Mouse (Mus musculus) E14TG2a.4 (cell line): ENCODE measurements at regions not wholly inside any gene's neighbourhood (a gene's known extent, or its start where the extent isn't known, plus 50 kb on each side); places are given as distances from the start of the nearest gene placed in this dataset.

Experiments
- H3K27me3 ChIP-seq: 2 replicates; pipeline ENCODE4 v1.6.1; 2014; ENCODE audit warnings: low read length, control low read depth; ENCODE audit not compliant: insufficient read depth
- H3K36me3 ChIP-seq: 2 replicates; pipeline ENCODE4 v1.6.1; 2014; ENCODE audit warnings: low read length, control low read depth; ENCODE audit not compliant: insufficient read depth
- H3K4me1 ChIP-seq: replicated peaks from 2 replicates; pipeline ENCODE4 v1.6.1; 2014; ENCODE audit warnings: low read depth, low read length, control low read depth
- H3K4me3 ChIP-seq: replicated peaks from 2 replicates; pipeline ENCODE4 v1.5.1; 2014; ENCODE audit warnings: mild to moderate bottlenecking, low read length
- H3K9me3 ChIP-seq: 2 replicates; pipeline ENCODE4 v1.6.1; 2014; ENCODE audit warnings: low read length, control low read depth
- CTCF ChIP-seq: conservative IDR thresholded peaks from 2 replicates; pipeline ENCODE4 v1.5.1; 2014; ENCODE audit warnings: low read length
- NANOG ChIP-seq: IDR thresholded peaks from 2 replicates; pipeline ENCODE4 v1.6.1; 2014; ENCODE audit warnings: borderline replicate concordance, low read length, mixed read lengths
- POU5F1 ChIP-seq: IDR thresholded peaks from 2 replicates; pipeline ENCODE4 v1.6.1; 2014; ENCODE audit warnings: low read length, borderline replicate concordance

- no peaks in the 10 kb centered on the region for H3K9me3 ChIP-seq
- no peak for TF ChIP-seq NANOG
- TF ChIP-seq CTCF: no peak
- no peak for TF ChIP-seq POU5F1
- H3K4me3 ChIP-seq: no peak overlapping the region
- H3K27me3 ChIP-seq: no peaks in the 10 kb centered on the region
- peaks cover 45% of the 10 kb centered on the region for H3K4me1 ChIP-seq
- peaks cover 87% of the 10 kb centered on the region for H3K36me3 ChIP-seq
Observed at GRCm38 (mm10) chr15:62219934-62220540, 1297.2 kb upstream of the A1bg start.

DNA sequence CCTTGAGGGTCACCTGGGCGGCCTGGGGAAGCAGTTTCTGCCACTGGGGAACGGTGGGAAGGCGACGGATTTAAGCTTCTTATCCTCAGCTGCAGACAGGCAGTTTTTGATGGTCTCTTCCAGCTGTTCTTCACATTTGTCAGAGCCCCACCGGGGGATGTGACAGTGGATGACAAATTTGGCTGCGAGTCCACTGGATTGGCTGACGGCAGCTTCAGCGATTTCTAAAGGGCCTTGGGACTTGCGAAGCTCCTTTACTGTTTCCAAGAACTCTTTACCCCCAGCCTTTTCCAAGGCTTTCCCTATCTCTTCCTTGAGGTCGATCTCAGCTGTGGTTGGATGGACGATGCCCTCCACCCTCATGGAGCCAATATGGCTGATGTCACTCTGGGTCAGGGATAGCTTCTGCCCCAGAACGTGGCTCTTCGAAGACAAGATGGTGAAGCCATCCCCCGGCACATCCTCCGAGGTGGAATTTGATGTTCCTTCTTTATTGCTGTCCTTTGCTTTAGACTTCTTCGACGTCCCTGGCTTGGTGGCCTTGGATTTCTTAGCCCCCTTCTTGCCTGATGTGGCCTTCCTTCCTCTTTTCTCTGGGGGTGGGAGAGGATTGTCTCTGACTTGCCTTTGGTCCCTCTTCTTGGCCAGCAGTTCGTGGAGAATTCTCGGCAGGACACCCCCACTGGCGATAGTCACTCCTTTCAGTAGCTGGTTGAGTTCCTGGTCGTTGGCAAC is 1295.7 kb upstream of the A1bg start:
- H3K27me3 ChIP-seq: no peaks in the 10 kb centered on the region
- H3K4me1 ChIP-seq: peaks cover 41% of the 10 kb centered on the region
- H3K4me3 ChIP-seq: no peak overlapping the region; the same call in 1 of the 2 replicates
- peaks cover 88% of the 10 kb centered on the region for H3K36me3 ChIP-seq
- TF ChIP-seq CTCF (no peak), NANOG (no peak), POU5F1 (no peak)
- no peaks in the 10 kb centered on the region for H3K9me3 ChIP-seq

DNA sequence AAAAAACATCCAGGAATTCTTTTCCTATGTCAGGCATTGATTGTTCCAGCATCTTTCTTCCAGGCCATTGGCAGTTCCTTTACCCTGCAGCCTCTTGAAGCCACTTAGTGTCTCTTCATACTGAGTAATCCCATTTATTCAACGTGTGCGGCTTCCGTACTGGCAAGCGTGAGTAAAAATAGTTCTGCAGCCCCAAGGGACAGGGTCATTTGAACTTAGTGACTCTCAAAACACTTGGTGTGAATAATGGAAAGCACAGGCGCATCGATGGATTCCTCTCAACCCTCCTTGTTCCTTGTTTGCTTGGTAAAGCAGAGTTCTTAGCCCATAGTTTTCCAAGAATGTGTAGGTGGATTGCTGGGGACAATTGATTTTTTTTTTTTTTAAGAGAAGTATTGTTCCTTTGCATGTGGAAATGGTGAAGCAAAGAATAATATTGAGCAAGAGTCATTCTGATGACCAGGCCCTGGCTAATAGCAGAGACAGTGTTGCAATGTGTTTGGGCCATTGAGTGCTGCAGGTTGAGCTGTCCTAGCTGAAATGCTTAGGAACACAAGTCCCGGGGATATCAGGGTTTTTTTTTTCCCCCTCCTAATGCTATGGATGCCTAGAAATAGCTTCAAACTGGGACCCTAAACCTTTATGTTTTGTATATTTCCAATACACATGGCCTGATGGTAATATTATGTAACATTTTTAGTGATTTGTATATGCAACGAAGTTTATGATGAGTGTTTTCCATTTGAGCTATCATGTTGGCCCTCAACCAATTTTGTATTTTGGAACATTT is 1294.1 kb upstream of the A1bg start:
- H3K4me1 ChIP-seq: peaks cover 27% of the 10 kb centered on the region
- no peak overlapping the region for H3K4me3 ChIP-seq
- no peaks in the 10 kb centered on the region for H3K27me3 ChIP-seq
- peaks cover 91% of the 10 kb centered on the region for H3K36me3 ChIP-seq
- no peaks in the 10 kb centered on the region for H3K9me3 ChIP-seq
- no peak for TF ChIP-seq NANOG
- TF ChIP-seq POU5F1: no peak
- no peak for TF ChIP-seq CTCF

DNA sequence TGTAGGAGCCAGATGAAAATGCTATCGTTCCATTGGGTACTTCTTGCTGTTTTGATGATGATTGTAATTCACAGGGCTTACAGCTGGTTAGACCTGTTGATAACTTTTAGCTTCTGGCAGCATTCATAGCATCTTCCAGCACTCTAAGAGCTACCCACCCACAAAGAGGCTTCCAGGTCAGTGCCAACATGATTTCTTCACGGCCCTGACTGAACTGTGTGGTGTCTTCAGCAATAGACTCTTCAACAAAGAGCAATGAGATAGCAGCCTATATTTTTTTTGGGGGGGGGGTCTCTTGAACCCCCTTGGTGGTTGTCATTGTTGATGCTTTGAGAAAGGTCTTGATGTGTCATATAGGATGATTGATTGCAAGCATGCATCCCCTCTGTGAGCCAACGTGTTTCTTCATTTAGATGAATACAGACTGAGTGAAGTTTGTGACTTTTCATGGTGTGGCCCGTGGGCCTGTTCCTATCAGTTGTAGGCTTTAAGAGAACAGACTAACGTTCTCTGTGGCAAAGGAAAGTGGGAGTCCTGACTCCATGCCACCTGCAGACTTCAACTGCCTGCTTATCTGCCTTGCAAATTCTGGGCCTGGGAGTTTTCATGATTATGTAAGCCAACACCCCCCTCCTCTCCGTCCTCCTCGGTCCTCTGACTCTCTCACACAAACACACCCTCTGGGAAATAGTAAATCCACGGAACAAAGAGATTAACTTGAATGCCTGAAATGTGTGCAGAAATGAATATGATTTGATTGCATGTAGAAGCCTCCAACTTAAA is 1293.0 kb upstream of the A1bg start:
- Histone ChIP-seq H3K27me3 (no peaks in the 10 kb centered on the region), H3K4me3 (no peak overlapping the region), H3K4me1 (peaks cover 27% of the 10 kb centered on the region), H3K9me3 (no peaks in the 10 kb centered on the region), H3K36me3 (peaks cover 90% of the 10 kb centered on the region)
- TF ChIP-seq NANOG (no peak), CTCF (no peak), POU5F1 (no peak)

DNA sequence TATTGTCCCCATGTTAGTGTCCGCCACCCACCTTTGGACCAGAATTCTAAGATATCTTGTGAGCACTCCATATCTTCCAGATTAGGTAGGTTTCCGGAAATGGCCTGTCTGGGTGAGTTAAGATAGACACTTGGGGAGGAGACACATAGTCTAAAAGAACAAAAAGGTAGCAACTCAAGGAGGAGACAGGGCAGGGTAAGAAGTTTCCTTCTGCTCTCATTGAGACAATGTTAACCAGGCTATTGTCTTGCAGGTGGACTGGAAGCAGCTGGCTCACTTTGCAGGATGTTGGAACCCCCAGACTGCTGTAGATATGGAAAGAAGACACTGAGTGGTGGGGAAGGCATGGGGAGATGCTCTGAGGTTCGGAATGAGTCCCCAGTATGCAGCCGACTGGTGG is 1291.5 kb upstream of the A1bg start:
- no peaks in the 10 kb centered on the region for H3K9me3 ChIP-seq
- TF ChIP-seq NANOG (no peak), POU5F1 (no peak), CTCF (no peak)
- H3K4me1 ChIP-seq: peaks cover 13% of the 10 kb centered on the region
- peaks cover 90% of the 10 kb centered on the region for H3K36me3 ChIP-seq
- H3K4me3 ChIP-seq: no peak overlapping the region
- H3K27me3 ChIP-seq: no peaks in the 10 kb centered on the region

DNA sequence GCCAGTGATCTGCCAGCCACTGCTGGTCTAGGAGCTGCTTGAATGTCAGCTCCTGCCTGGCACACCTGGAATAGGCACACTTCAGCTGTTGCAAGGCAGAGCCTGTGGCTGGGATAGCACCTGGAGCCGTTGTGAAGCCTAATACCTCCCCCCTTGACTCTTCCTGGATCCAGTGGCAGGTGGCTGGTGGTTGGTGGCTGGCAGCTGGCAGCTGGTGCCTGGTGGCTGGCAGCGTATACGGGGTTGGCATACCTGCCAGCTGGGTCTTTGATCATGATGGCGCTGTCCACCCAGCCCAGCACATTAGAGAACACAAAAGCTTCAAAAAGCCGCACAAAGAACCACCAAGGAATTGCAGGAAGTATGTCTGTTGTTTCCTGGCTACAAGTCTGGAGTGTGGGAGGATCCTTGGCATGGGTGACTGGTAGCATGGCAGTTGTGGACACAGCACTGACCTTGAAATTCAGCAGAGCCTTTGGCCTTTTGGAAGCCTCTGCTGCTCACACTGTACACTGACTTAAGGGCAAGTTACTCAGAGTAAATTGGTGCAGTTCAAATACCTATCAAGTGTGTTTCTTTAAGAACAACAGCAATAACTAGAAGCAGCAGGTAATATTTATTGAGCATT is 1289.6 kb upstream of the A1bg start:
- H3K4me3 ChIP-seq: no peak overlapping the region
- peaks cover 90% of the 10 kb centered on the region for H3K36me3 ChIP-seq
- no peaks in the 10 kb centered on the region for H3K27me3 ChIP-seq
- H3K4me1 ChIP-seq: no peaks in the 10 kb centered on the region; the same call in 1 of the 2 replicates
- H3K9me3 ChIP-seq: no peaks in the 10 kb centered on the region
- no peak for TF ChIP-seq CTCF
- TF ChIP-seq NANOG: no peak
- TF ChIP-seq POU5F1: no peak

- peaks cover 91% of the 10 kb centered on the region for H3K36me3 ChIP-seq
- H3K4me3 ChIP-seq: no peak overlapping the region
- TF ChIP-seq CTCF (no peak), NANOG (no peak), POU5F1 (no peak)
- no peaks in the 10 kb centered on the region for H3K9me3 ChIP-seq
- H3K27me3 ChIP-seq: no peaks in the 10 kb centered on the region
- no peaks in the 10 kb centered on the region; the same call in 1 of the 2 replicates for H3K4me1 ChIP-seq
Observed at GRCm38 (mm10) chr15:62209881-62210481, 1287.2 kb upstream of the A1bg start.
